Mouse (Mus musculus) cerebellum, adult 2 months (tissue): ENCODE measurements around the gene Crb1. TPM values are rescaled to one million over a fixed set of nuclear protein-coding genes. Genes with fewer than 3 reads are reported as not detected.
"Not testable (repeated sequence)": the region's sequence is repeated elsewhere in the genome, so short reads cannot be mapped to it uniquely, and the experiment has no call there.

Source experiments
- DNase-seq, 2 experiments: peaks; one replicate each; pipeline ENCODE4 v3.0.0; 2021
- H3K27ac ChIP-seq: fragments of 200-500 bp; 2 replicates; pipeline ENCODE4 v1.5.1; 2012; ENCODE audit warnings: low read length, control low read depth, inconsistent platforms; ENCODE audit not compliant: insufficient read depth
- H3K27me3 ChIP-seq: fragments of 200-500 bp; 2 replicates; pipeline ENCODE4 v1.6.1; 2012; ENCODE audit warnings: inconsistent platforms, mild to moderate bottlenecking, low read length, moderate library complexity; ENCODE audit not compliant: control insufficient read depth, insufficient read depth
- H3K4me1 ChIP-seq: fragments of 200-500 bp; 2 replicates; pipeline ENCODE4 v1.6.1; 2011; ENCODE audit warnings: low read length; ENCODE audit not compliant: control insufficient read depth, insufficient read depth
- H3K4me3 ChIP-seq: fragments of 200-500 bp; replicated peaks from 2 replicates; pipeline ENCODE3; 2011; ENCODE audit warnings: mild to moderate bottlenecking, low read depth, low read length, control low read depth; ENCODE audit not compliant: insufficient read depth
- CTCF ChIP-seq: fragments of 200-500 bp; IDR thresholded peaks from 2 replicates; pipeline ENCODE4 v1.5.1; 2011; ENCODE audit warnings: low read depth, mild to moderate bottlenecking, control low read depth, low read length, moderate library complexity, borderline replicate concordance; ENCODE audit not compliant: insufficient read depth
- POLR2A ChIP-seq: fragments of 200-500 bp; IDR thresholded peaks from 2 replicates; pipeline ENCODE4 v1.6.1; 2011; ENCODE audit warnings: low read length, control low read depth, borderline replicate concordance; ENCODE audit not compliant: insufficient read depth
- WGBS: fragments of 180-500 bp; shearing (Covaris S2); methylation state at CpG from one replicate; pipeline ENCODE4 v1.1.7; 2018; 5-methylcytosine and 5-hydroxymethylcytosine counted together
- polyA plus RNA-seq: library from polyadenylated mRNA; depleted of rRNA; stranded (reverse); fragments of >200 nt; gene quantifications from 2 replicates; pipeline ENCODE4 v1.2.3, GENCODE M21; 2012

The Crb1 gene
- polyA plus RNA-seq, 1 experiment = 0.25 TPM

GRCm38 (mm10) chr1:139319798-139320197 is 57.1 kb downstream of the Crb1 start:
- H3K4me3 ChIP-seq = no peak overlapping the region
- no peaks in the 10 kb centered on the region for H3K4me1 ChIP-seq
- H3K27ac ChIP-seq = no peak overlapping the region
- TF ChIP-seq POLR2A (no peak), CTCF (no peak)
- H3K27me3 ChIP-seq = no peaks in the 10 kb centered on the region
- WGBS = 84% methylated on average over 6 of the region's 6 CpGs
- DNase-seq = no peak

- TF ChIP-seq POLR2A (no peak), CTCF (no peak)
- Histone ChIP-seq H3K4me3 (no peak overlapping the region), H3K4me1 (no peaks in the 10 kb centered on the region), H3K27ac (no peak overlapping the region), H3K27me3 (no peaks in the 10 kb centered on the region)
- 65% methylated on average over 4 of the region's 4 CpGs for WGBS
- DNase-seq = no peak
Measured at GRCm38 (mm10) chr1:139314297-139314874, 62.5 kb downstream of the Crb1 start.

GRCm38 (mm10) chr1:139308915-139309314 is 68.0 kb downstream of the Crb1 start:
- 44% methylated on average over 4 of the region's 4 CpGs for WGBS

GRCm38 (mm10) chr1:139302519-139302918 is 74.4 kb downstream of the Crb1 start:
- not testable (repeated sequence) for H3K27me3 ChIP-seq, H3K27ac ChIP-seq, DNase-seq, H3K4me1 ChIP-seq, H3K4me3 ChIP-seq

More at GRCm38 (mm10) chr1:139308915-139309314, 68.0 kb downstream of the Crb1 start:
- Histone ChIP-seq H3K27me3 (no peaks in the 10 kb centered on the region), H3K27ac (no peak overlapping the region), H3K4me1 (no peaks in the 10 kb centered on the region), H3K4me3 (no peak overlapping the region)
- no peak for TF ChIP-seq POLR2A
- no peak for TF ChIP-seq CTCF
- DNase-seq = no peak

GRCm38 (mm10) chr1:139301830-139302229 is 75.1 kb downstream of the Crb1 start:
- WGBS = 64% methylated on average over 5 of the region's 5 CpGs
- no peak overlapping the region for H3K4me3 ChIP-seq

GRCm38 (mm10) chr1:139292023-139292422 is 84.9 kb downstream of the Crb1 start:
- TF ChIP-seq POLR2A (no peak), CTCF (no peak)
- WGBS = 14% methylated on average over 4 of the region's 4 CpGs
- DNase-seq = no peak
- H3K4me1 ChIP-seq = no peaks in the 10 kb centered on the region
- H3K27me3 ChIP-seq = no peaks in the 10 kb centered on the region
- no peak overlapping the region for H3K27ac ChIP-seq
- H3K4me3 ChIP-seq = no peak overlapping the region

More at GRCm38 (mm10) chr1:139301830-139302229, 75.1 kb downstream of the Crb1 start:
- Histone ChIP-seq H3K27ac (no peak overlapping the region), H3K4me1 (no peaks in the 10 kb centered on the region), H3K27me3 (no peaks in the 10 kb centered on the region)
- no peak for TF ChIP-seq CTCF
- TF ChIP-seq POLR2A = no peak
- no peak for DNase-seq

GRCm38 (mm10) chr1:139291593-139291992 is 85.3 kb downstream of the Crb1 start:
- 17% methylated on average over 1 of the region's 1 CpGs for WGBS
- H3K27ac ChIP-seq = no peak overlapping the region

GRCm38 (mm10) chr1:139276619-139277320 is 100.1 kb downstream of the Crb1 start:
- no peak for DNase-seq
- no peak overlapping the region for H3K27ac ChIP-seq
- H3K27me3 ChIP-seq = no peaks in the 10 kb centered on the region
- WGBS = 83% methylated on average over 4 of the region's 4 CpGs
- TF ChIP-seq POLR2A = no peak
- no peak for TF ChIP-seq CTCF
- no peak overlapping the region for H3K4me3 ChIP-seq
- no peaks in the 10 kb centered on the region for H3K4me1 ChIP-seq

More at GRCm38 (mm10) chr1:139291593-139291992, 85.3 kb downstream of the Crb1 start:
- TF ChIP-seq CTCF = no peak
- no peak for TF ChIP-seq POLR2A
- no peak for DNase-seq
- H3K4me3 ChIP-seq = no peak overlapping the region
- H3K4me1 ChIP-seq = no peaks in the 10 kb centered on the region
- H3K27me3 ChIP-seq = no peaks in the 10 kb centered on the region
